Mouse (Mus musculus): ENCODE data around the gene Cst9.

GRCm38 (mm10) chr2:148860993-148861392 is 26.0 kb downstream of the Cst9 start:
- TF ChIP-seq CTCF (IDR thresholded peaks at IDR 0.05; ENCODE audit: low read depth): no peak
- TF ChIP-seq EP300 (IDR thresholded peaks at IDR 0.05; ENCODE audit: low read depth): no peak

Measured in heart, postnatal 0 days (tissue).